Mouse (Mus musculus) heart, embryonic 16.5 days (tissue): ENCODE data around the gene Zfp626. TPM values are rescaled to one million over a fixed set of nuclear protein-coding genes. Genes with fewer than 3 reads are reported as not detected.
"Not testable (repeated sequence)": the region's sequence is repeated elsewhere in the genome, so short reads cannot be mapped to it uniquely, and the experiment has no call there.

ENCODE experiments used
- ATAC-seq: fragments of 200-750 bp; cut with Nextera tagmentation; replicated peaks from 2 replicates; pipeline ENCODE4 v1.8.0; 2017; ENCODE audit warnings: moderate number of reproducible peaks; ENCODE audit not compliant: insufficient read depth, low FRiP score; ENCODE audit errors: extremely low read depth
- H3K27ac ChIP-seq: fragments of 300-500 bp; sonication (generic); 2 replicates; pipeline ENCODE4 v1.5.1; 2014; ENCODE audit warnings: mild to moderate bottlenecking, low read length, control low read depth, moderate library complexity
- H3K27me3 ChIP-seq: fragments of 300-500 bp; sonication (generic); 2 replicates; pipeline ENCODE4 v1.6.1; 2014; ENCODE audit warnings: low read length, mixed read lengths; ENCODE audit not compliant: control insufficient read depth, insufficient read depth
- H3K36me3 ChIP-seq: fragments of 300-500 bp; sonication (generic); 2 replicates; pipeline ENCODE4 v1.6.1; 2014; ENCODE audit not compliant: control insufficient read depth, insufficient read depth
- H3K4me1 ChIP-seq: fragments of 300-500 bp; sonication (generic); 2 replicates; pipeline ENCODE4 v1.6.1; 2014; ENCODE audit warnings: low read length, mixed read lengths; ENCODE audit not compliant: control insufficient read depth, insufficient read depth
- H3K4me2 ChIP-seq: fragments of 300-500 bp; sonication (generic); 2 replicates; pipeline ENCODE4 v1.6.1; 2014; ENCODE audit warnings: low read depth, mild to moderate bottlenecking, control low read depth, low read length
- H3K4me3 ChIP-seq: fragments of 300-500 bp; sonication (generic); 2 replicates; pipeline ENCODE4 v1.5.1; 2014; ENCODE audit warnings: mild to moderate bottlenecking, control low read depth, low read length
- H3K9ac ChIP-seq: fragments of 300-500 bp; sonication (generic); 2 replicates; pipeline ENCODE4 v1.6.1; 2014; ENCODE audit warnings: low read length, control low read depth
- H3K9me3 ChIP-seq: fragments of 300-500 bp; sonication (generic); replicated peaks from 2 replicates; pipeline ENCODE4 v1.6.1; 2016; ENCODE audit warnings: low read length; ENCODE audit not compliant: control insufficient read depth
- WGBS: fragments of 180-500 bp; shearing (Covaris S2); extraction: QIAGEN DNeasy Blood & Tissue Kit; methylation state at CpG from one replicate; pipeline ENCODE4 v1.1.7; 2014; 5-methylcytosine and 5-hydroxymethylcytosine counted together
- polyA plus RNA-seq: library from polyadenylated mRNA; unstranded; fragments of >200 nt; fragmentation: Nextera tagmentation; extraction: Ambion mirVana; gene quantifications from 2 replicates; pipeline ENCODE4 v1.2.1, GENCODE M21; 2015

The Zfp626 gene
- 1.2 and 1.4 TPM in 2 replicates for polyA plus RNA-seq

DNA sequence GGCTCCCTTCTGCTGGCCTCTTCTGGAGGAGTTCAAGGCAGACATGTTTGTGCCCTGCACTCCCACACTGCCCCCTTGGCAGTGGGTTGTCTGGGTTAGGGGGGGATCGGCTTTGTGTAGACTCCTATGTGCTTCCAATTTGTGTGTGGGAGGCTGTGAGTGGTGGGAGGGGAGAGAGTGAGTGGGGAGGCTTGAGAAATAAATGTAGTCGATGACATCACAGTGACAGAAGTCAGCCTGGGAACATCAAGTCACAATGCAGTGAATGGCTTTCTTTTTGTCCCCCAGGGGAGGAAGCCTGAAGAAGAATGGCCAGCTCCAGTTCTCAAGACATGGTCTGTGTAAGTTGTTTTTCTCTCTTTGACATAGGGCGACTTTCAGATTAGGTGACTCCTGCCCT, at the start of gene Zfp626:
Gene Zfp626 (plus strand): TSS at position 301 of the 400 bp plus-strand sequence.
- H3K4me1 ChIP-seq, H3K9me3 ChIP-seq, ATAC-seq, H3K4me2 ChIP-seq, H3K4me3 ChIP-seq, H3K27ac ChIP-seq, H3K27me3 ChIP-seq, H3K9ac ChIP-seq: not testable (repeated sequence)
- WGBS: 79% methylated on average over 3 of the region's 3 CpGs
- H3K36me3 ChIP-seq: peaks cover 27% of the 10 kb centered on the region

DNA sequence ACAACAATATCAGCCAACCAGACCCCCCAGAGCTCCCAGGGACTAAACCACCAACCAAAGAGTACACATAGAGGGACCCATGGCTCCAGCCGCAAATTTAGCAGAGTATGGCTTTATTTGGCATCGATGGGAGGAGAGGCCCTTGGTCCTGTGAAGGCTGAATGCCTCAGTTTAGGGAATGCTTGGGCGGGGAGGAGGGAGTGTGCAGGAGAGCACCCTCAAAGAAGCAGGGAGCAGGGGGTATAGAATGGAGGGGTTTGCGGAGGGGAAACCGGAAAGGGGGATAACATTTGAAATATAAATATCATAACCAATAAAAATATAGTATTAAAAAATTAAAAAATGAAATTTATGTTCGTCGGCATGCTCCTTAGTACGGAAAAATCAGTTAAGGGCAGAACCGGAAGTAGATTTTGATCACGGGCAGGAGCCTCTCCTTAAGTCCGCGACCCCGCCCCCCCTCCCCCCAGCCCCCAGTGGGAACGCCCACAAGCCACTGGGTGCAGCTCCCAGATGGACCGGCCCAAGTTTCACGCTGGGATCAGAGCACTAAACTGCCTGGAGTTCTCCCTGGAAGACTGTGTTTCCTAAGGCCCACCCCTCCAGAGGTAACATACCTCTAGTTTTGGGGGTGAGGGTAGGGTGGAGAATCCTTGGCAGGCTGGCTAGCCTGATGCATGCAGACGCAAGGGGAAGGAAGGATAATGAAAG, 41.7 kb upstream of the Zfp626 start:
- peaks cover 3% of the 10 kb centered on the region; the same call in 1 of the 2 replicates for H3K27me3 ChIP-seq
- no peak for ATAC-seq
- no peak overlapping the region for H3K27ac ChIP-seq
- H3K4me2 ChIP-seq: peak overlapping the region; percentile 51
- 7% methylated on average over 17 of the region's 17 CpGs for WGBS
- H3K36me3 ChIP-seq: no peaks in the 10 kb centered on the region
- H3K9ac ChIP-seq: no peak overlapping the region
- peak overlapping the region; percentile 23 for H3K4me3 ChIP-seq
- H3K9me3 ChIP-seq: no peaks in the 10 kb centered on the region
- H3K4me1 ChIP-seq: peaks cover 2% of the 10 kb centered on the region; the same call in 1 of the 2 replicates

DNA sequence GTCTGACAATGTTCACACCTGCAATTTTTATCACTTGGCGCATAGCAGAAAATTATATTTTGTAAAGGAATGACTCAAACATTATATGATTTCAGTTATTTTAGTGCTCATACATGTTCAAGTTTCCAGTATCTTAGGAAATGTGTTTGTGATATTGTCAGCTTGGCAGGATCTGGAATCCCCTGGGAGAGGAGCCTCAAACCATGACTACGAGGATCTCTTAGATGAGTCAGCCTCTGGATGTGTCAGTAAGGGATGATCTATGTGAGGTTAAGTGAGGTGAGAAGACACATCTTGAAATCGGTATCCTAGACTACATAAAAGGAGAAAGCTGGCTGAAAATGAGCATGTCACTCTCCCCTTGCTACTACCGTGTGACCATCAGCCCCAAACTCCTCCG, 17.7 kb upstream of the Zfp626 start:
- no peak overlapping the region for H3K27ac ChIP-seq
- H3K36me3 ChIP-seq: no peaks in the 10 kb centered on the region
- H3K4me3 ChIP-seq: no peak overlapping the region
- ATAC-seq: no peak
- 78% methylated on average over 5 of the region's 5 CpGs for WGBS
- H3K4me2 ChIP-seq: no peak overlapping the region
- no peaks in the 10 kb centered on the region for H3K27me3 ChIP-seq
- no peak overlapping the region for H3K9ac ChIP-seq
- no peaks in the 10 kb centered on the region for H3K4me1 ChIP-seq
- peaks cover 12% of the 10 kb centered on the region for H3K9me3 ChIP-seq

DNA sequence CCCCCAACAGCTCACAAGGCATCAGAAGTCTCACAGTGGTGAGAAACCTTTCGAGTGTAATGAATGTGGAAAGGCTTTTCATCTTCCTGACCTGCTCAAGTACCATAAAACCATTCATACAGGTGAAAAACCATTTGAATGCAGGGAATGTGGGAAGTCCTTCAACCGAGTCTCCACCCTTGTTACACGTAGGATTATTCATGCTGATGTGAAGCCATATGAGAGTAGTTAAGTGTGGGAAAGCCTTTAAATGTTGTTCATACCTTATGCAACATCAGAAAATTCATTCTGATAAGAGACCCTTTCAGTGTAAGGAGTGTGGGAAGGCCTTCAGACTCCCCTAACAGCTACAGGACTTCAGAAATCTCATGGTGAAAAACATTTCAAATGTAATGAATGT, 13.1 kb upstream of the Zfp626 start:
- H3K4me3 ChIP-seq, H3K27me3 ChIP-seq, H3K4me2 ChIP-seq, H3K27ac ChIP-seq, H3K4me1 ChIP-seq, H3K36me3 ChIP-seq, H3K9me3 ChIP-seq, ATAC-seq, H3K9ac ChIP-seq: not testable (repeated sequence)
- WGBS: 65% methylated on average over 2 of the region's 3 CpGs

DNA sequence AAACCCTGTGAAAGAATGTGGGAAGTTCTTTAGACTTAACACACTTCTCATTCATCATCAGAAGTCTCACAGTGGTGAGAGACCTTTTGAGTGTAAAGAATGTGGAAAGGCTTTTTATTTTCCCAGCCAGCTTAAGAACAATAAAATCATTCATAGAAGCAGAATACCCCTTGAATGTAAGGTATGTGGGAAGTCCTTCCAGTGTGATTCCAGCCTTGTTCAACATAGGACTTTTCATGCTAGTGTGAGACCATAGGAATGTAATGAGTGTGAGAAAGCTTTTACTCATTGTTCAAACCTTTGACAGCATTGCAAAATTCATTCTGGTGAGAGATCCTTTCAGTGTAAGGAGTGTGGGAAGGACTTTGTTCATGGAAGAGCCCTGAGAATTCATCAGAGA, 12.4 kb upstream of the Zfp626 start:
- Histone ChIP-seq H3K4me1 (peaks cover 2% of the 10 kb centered on the region; the same call in 1 of the 2 replicates), H3K4me3 (no peak overlapping the region), H3K36me3 (no peaks in the 10 kb centered on the region), H3K9me3 (peaks cover 5% of the 10 kb centered on the region; the same call in 1 of the 2 replicates), H3K9ac (no peak overlapping the region), H3K27ac (no peak overlapping the region), H3K4me2 (no peak overlapping the region), H3K27me3 (no peaks in the 10 kb centered on the region)
- ATAC-seq: no peak

DNA sequence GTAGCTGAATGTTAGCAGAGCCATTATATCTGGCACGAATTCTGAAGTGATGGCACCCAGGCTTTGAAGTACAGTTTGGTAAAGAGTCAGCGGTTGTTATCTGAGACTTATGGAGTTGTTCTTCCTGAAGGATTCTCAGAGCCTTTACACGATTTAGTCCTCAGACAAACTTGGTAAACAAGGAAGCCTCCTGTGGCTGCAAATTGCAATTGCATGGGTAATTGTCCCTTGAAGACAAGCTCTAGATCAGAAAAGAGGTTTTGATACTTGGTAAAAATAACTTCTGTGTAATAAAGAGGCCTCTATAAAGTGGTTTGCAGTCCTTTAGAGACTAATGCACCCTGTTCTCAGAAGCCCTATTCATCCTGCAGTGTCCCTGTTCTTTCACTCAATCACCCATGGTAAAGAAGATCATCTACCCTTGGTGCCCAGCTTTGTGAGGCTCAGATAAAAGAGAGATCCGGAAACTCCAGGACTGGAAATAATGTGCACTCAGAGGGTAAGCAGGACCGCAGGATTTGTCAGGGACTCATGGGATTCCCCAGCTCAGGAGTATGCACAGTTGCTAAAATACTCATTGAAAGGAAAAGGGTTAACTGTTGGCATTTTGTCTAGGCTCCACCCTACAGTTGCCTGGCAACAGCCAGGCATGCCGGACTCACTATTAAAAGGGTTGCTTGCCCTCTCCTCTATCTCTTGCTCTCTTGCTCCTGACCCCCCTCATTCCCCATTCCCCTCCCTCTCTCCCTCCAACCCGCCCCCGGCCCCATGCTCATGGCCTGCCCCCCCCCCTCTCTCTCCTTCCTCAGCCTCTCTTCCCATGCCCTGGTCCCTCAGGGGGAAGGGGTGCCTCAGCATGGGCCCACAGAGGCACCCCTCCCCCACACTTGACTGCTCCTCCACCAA, 8.8 kb upstream of the Zfp626 start:
- Histone ChIP-seq H3K36me3 (no peaks in the 10 kb centered on the region), H3K4me3 (no peak overlapping the region), H3K27me3 (no peaks in the 10 kb centered on the region), H3K4me1 (peaks cover 2% of the 10 kb centered on the region; the same call in 1 of the 2 replicates), H3K9ac (no peak overlapping the region), H3K4me2 (peak overlapping the region; percentile 40), H3K27ac (no peak overlapping the region), H3K9me3 (peaks cover 5% of the 10 kb centered on the region; the same call in 1 of the 2 replicates)
- WGBS: 26% methylated on average over 8 of the region's 8 CpGs
- peak; percentile 67 for ATAC-seq

DNA sequence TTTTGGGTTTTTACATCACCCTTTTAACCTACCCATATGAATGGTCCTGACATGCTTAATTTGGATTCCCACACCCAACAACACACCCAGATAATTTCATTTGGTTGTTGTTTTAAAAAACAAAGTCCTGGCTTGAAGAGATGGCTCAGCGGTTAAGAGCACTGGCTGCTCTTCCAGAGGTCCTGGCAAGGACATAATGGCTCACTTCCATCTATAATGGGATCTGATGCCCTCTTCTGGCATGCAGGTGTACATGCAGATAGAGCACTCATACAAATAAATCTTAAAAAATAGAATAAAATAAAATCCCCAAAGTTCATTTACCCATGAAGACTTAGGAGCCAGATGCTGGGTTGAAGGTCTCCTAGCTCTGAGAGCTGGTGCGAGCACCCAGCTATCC, 5.9 kb upstream of the Zfp626 start:
- no peaks in the 10 kb centered on the region for H3K27me3 ChIP-seq
- H3K27ac ChIP-seq: no peak overlapping the region
- no peak for ATAC-seq
- no peak overlapping the region for H3K4me3 ChIP-seq
- no peak overlapping the region for H3K4me2 ChIP-seq
- no peaks in the 10 kb centered on the region for H3K36me3 ChIP-seq
- 53% methylated on average over 2 of the region's 2 CpGs for WGBS
- H3K4me1 ChIP-seq: peaks cover 6% of the 10 kb centered on the region; the same call in 1 of the 2 replicates
- peaks cover 5% of the 10 kb centered on the region; the same call in 1 of the 2 replicates for H3K9me3 ChIP-seq
- no peak overlapping the region for H3K9ac ChIP-seq

DNA sequence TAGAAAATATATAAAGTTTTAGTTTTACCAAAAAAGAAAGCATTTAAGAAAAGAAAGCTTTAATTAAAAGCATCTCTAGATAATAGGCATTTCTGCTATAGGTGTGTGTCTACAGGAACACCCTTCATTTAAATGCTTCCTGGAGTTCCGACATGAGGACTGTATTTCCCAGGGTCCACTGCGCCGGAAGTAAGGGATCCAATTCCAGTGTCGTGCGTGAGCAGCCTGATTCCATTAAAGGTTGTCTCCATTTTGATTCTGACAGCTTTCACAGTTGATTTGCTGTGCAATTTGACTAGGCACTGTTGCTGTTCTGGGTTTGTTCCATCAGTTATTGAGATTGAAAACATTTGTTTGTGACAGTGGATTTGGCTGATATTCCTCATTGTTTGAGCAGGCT, 4.0 kb upstream of the Zfp626 start:
- ATAC-seq: no peak
- Histone ChIP-seq H3K27me3 (no peaks in the 10 kb centered on the region), H3K9me3 (no peaks in the 10 kb centered on the region), H3K27ac (no peak overlapping the region), H3K4me3 (no peak overlapping the region), H3K9ac (no peak overlapping the region), H3K4me2 (no peak overlapping the region), H3K36me3 (0 out of 2 replicates have a peak, but pooled peaks cover 1% of the 10 kb centered on the region), H3K4me1 (peaks cover 6% of the 10 kb centered on the region; the same call in 1 of the 2 replicates)
- 70% methylated on average over 5 of the region's 5 CpGs for WGBS
